Mouse (Mus musculus) brain, embryonic 14.5 days (tissue): Measurements from ENCODE around the gene Stox2.

Source experiments
- CTCF ChIP-seq: fragments of 200-500 bp; IDR thresholded peaks from 2 replicates; pipeline ENCODE4 v1.5.1; 2012; ENCODE audit warnings: inconsistent platforms, mild to moderate bottlenecking, moderate library complexity, borderline replicate concordance; ENCODE audit not compliant: insufficient read depth, insufficient read length; ENCODE audit errors: extremely low read depth
- POLR2A ChIP-seq: fragments of 200-500 bp; IDR thresholded peaks from 2 replicates; pipeline ENCODE4 v1.6.1; 2012; ENCODE audit warnings: mild to moderate bottlenecking, inconsistent platforms, borderline replicate concordance; ENCODE audit not compliant: poor library complexity, insufficient read depth, insufficient read length, severe bottlenecking; ENCODE audit errors: extremely low read depth

DNA sequence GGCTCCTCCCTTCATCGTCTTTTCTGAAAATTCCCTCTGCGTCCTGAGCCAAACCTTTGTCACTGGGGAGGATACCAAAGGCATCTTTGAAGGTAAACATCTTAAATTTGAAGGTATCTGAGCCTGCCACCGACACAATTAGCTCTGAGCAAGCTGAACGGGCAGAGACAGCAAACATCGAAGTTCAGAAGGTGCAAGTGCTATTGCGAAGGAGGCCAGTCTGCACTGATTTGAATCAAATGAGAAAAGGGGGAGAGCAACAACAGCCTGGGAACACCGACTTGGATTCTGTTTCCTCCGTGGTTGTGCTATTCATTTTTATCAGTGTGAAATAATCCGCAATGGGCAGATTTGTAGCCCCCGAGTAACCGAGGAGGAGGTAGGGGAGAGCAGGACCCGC, 202.5 kb downstream of the Stox2 start:
- no peak for TF ChIP-seq CTCF
- no peak for TF ChIP-seq POLR2A
